Mouse (Mus musculus): Measurements from ENCODE around the gene Supt3.

Supt3 gene

DNA sequence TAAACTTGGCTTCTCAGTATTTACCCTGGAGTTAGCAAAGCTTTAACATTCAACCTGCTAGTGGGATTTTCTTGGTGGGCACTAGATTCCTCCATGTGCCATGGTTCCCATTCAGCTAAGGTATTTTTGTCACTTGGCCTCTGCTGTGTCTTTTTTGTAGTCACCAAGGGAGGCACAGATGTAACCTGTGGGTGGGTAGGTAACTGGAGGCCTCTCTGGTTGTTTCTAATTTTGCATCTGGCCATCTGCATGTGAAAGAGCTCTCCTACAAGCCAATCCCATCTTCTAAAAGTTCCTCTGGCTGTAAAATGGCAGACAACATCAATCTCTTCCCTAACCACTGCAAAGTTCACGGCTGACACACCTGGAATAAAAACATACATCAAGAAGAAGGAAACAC, 190.2 kb downstream of the Supt3 start:
- CTCF ChIA-PET = no interaction called here

DNA sequence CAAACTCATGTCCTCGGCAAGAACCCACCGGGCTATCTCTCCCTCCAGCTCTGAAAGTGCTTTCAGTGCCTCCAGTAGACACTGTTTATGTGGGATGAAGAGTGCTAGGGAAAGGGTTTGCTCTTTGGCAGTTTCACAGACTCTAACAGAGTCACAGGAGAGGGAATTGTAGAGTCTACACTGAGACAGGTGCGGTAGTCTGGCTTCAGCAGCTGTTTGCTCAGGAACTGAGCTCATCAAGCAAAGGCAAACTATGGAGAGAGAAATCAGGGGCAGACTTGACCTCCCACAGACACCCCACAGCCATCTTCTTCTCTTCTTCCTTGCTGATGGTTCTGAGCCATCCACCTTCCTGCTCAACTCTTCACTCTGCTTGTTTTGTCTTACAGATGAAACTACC, 193.3 kb downstream of the Supt3 start:
- CTCF ChIA-PET = no interaction called here

DNA sequence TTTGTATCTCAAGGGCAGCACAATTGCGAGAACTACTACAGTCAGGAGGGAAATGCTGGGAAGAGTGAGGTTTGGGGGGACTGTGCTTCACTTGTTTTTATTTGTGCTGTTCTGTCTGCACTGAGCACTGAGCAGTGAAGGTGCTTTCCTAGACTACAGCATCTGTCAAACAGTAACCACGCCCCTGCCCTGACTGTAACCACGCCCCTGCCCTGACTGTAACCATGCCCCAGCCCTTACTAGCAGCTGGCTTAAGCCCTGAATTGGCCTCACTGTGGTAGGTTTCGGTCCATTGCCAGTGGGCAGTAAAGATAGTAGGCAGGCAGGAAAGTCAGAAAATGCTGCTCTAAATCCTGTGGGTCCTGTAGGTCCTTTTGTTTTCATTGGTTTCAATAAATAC, 196.5 kb downstream of the Supt3 start:
- CTCF ChIA-PET = no interaction called here

DNA sequence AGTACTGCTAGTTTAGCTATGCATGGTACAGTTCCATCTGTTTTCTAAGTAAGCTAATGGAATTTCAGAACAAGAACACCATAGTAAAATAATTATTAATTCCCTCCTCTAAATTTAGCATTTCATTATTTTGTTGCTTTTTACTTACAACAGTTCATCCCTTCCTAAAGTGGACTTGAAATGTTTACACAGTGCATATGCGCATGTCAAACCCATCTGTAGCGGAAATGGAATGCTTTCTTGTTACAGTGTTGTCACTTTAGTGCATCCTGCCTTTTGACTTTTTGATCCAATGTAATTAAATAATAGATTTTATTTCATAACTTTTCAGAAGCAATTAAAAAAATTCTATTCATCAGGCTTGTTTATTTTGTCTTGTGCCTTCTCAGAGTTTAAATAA, 200.7 kb downstream of the Supt3 start:
- CTCF ChIA-PET = no interaction called here

DNA sequence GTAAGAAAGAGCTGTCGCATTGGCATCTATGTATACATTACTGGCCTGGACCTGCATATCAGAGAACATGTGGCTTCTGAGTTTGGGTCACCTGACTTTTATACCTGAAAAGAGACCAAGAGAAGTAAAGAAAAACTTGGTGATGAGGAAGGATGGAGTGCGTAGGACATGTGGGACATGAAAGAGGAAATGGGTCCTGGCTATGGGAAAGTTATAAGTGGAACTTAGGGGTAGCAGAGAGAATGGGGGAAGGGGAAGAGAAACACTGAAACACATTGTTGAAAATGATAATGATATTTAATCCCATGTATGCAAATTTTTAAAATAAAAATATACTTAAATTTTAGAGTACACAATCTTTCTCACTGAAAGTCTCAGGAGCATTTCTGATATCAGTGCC, 211.0 kb downstream of the Supt3 start:
- CTCF ChIA-PET = no interaction called here

DNA sequence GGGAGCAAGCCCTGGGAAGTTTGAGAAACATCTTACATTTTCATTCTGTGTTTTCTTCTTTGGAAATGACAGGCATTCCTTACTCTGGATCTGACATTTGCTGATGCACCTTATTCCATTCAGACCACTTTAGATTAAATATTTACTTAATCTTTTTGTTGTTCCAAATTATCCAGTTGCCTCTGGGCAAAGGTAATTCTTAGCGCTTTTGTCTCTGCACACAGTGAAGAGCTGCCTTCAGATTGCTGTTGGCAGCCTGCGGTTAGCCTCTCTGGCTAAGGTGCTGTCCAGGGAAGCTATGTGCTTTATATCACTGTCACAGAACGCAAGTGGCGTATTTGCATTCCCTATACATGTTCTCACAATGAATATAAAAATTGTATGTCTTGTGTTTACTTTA, 226.4 kb downstream of the Supt3 start:
- CTCF ChIA-PET = no interaction called here

DNA sequence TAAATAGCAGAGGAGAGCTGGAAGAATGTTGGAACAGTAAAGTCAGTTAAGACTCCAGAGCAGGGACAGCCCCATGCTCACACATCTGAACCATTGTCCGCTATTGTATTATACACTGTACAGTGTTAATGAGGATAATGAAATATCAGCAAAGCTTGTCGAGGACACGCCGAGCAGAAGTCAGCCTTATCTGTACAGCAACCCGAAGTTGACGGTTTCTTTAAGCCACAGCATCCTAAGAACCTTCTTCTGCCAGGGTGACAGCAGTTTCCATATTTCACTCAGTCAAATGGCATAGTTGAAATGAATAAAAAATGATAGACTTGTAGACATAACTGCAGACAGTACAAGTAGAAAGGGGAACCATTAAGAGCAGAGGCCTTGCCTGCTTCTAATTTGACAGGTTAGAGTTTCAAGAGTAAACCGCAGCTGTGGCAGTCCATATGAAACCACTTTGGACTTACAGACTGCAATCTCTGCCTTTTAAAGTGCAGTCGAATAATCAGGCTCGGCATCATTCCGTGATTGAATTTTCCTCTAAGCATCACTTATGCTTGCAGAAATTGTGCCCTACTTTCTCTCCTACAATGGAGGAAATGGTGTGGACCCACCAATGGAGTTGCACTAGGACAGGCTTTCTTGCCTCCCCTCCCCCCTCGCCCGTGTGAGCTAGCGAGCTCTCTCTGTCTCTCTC, 227.7 kb downstream of the Supt3 start:
- CTCF ChIA-PET = no interaction called here

DNA sequence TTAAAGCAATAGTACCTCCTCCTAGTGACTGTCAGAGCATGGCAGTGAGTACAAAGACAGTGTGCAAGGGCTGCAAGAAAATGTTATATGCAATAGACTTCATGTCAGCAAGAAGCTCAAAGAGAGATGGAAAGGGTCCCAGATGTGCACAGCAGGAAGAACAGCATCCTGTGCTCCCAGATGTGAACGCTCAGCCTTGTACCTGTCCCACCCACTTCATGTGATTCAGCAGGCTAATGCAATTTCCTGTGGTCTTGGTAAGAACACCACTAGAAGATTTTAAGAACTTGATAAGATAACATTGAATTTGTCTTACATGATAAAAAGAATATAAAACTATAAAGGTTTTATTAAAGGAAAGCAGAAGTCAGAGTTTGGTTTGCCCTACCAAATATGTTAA, 230.5 kb downstream of the Supt3 start:
- CTCF ChIA-PET = no interaction called here

DNA sequence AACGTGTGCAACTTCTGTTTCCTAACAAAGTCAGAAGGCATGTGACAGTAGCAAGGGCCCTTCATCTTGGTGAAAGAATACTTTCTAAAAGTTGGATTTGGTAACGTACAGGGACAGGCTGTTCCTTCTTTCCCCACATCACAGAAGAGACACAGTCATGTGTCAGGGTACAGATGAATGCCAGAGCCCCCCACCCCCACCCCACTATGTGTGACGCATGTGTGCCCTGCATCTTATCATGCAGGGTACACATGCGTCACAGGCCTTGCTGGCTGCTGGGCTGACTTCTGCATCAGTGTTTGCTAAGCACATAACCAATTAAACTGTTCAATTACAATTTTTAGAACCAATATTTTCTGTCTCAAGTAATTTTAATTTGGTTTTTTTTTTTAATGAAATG, 231.7 kb downstream of the Supt3 start:
- CTCF ChIA-PET = no interaction called here

DNA sequence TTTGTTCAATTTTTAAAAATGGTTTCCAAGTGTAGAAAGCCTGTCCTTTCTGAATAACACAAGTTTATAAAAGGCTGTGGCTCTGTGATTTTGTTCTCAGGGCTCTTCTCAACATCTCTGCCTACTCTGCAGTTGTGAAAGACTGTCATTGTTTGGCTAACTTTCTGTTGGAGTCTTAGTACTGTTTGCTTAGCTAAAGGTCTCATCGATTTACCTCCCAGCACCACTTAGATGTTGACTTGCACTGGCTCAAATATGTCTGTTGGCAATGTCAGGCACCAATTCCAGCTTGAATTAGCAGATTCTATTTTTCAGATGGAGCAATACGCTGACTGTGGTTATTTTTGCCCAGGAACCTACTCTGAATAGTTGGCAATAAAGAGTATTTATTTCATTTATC, 233.5 kb downstream of the Supt3 start:
- CTCF ChIA-PET = no interaction called here

DNA sequence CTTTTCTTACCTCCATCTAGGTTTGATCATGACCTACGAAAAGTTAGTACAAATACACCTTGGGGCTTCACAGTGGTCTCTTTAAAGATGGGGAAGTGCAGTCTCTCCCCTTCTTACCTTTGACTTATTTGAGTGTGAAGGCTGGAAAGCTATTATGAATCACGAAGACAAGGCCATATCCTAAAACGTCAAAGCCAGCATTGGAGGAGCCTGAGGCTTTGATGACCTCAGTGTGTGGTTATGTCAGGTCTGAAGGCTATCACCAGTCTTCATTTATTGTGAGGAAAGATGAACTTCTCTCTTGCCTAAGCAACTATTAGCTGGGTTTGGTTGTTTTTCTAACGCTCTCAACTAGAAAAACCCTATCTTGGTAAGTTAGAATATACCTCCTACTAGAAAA, 239.8 kb downstream of the Supt3 start:
- CTCF ChIA-PET = no interaction called here

DNA sequence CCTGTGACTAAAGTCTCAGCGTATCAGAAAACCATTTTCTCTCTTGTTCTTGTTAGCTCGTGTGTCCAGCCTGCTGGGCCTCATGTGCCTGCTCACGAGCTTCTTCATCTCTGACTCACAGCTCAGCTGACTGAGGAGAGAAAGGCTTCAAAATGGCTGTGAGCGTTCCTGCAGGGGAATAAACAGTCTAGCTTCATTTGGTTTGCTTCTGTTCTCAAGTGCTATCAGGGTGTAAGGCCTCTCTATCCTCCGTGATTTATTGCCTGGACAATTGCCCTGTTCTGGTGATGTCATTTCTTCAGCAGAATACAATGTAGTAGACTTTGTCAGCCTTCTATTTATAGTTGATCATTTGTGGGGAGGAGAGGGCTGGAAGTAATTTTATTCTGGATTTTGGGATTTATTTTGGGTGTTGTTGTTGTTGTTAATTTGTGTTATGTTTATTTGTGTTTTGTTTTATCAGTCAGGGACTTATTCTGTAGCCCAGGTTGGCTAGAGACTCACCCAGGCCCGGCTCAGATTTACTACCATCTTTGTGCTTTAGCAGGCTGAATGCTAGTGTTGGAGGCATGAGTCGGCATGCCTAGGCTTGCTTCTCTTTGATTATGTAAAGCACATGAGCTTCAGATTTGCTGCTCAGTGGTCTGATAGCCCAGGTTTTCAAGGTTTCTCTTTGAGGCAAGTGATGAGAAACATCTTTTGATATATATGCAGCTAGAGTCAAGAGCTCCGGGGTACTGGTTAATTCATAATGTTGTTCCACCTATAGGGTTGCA, 243.4 kb downstream of the Supt3 start:
- CTCF ChIA-PET = no interaction called here

DNA sequence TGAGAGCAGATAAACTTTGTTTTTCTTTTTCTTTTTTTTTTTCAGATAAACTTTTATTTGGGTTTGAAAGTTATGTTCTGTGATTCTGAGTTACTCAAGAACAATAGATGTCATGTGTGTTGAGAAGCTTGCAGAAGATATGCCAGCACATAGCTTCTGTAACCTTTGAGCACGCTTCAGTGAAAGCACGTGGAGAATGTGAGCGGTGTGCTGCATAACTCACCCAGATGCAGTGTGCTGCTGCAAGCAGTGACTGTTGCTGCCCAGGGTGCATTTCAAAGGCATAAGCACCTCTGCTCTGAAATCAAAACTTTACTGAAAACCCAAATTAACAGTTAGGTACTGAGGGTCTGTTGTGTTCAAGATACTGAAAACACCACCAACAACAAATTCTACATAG, 251.5 kb downstream of the Supt3 start:
- CTCF ChIA-PET = no interaction called here

DNA sequence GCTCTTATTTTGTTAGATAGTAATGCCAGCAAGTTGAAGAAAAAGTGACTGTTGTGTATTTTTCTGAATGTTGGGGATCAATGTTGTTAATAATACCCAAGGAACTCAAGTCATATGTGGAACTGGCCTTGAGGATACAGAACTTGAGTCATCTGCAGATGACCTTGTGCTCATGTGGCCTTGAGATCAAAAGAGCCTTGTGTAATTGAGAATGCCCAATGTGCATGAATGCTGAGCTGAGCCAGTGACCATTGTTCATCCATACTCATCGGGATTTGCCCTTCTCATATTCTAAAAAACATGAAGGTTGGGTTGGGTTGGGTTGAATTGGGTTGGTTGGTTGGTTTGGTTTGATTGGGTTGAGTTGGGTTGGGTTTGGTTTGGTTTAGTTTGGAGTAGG, 252.2 kb downstream of the Supt3 start:
- CTCF ChIA-PET = no interaction called here

DNA sequence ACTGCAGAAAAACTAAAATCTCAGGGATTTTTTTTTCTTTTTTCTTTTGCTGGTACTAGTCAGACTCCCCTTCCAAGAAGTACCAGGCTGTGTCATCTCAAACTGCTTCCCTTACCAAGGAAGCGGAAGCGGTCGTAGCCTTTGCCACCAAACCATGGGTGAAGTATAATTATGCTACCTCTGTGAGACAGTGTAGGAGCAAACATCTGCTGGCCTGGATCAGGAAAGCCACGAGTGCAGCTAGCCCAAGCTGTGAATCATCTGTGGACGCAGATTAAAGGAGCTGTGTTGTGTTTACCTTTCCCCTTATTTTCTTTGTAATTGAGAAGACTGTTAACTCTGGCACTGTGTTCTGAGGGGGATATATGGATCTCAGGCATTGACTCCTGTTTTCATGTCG, 255.3 kb downstream of the Supt3 start:
- CTCF ChIA-PET = no interaction called here

DNA sequence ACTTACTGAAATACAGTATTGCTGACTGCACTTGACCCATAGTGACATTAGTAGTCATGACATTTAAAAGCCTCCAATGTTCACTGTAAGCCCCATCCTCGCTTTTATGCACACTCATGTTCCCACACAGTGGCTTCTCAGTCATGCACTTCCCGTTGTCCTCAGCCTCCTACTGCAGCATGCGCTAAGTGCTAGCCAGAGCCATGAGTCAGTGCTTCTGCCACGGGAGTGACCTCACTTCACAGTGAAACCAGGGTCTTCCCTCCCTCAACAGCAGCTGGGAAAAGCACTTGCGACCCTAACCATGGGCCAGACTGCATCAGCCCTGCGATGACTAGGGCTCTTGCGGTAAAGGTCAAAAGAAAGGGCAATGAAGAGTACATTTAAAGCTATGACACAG, 256.7 kb downstream of the Supt3 start:
- CTCF ChIA-PET = no interaction called here

DNA sequence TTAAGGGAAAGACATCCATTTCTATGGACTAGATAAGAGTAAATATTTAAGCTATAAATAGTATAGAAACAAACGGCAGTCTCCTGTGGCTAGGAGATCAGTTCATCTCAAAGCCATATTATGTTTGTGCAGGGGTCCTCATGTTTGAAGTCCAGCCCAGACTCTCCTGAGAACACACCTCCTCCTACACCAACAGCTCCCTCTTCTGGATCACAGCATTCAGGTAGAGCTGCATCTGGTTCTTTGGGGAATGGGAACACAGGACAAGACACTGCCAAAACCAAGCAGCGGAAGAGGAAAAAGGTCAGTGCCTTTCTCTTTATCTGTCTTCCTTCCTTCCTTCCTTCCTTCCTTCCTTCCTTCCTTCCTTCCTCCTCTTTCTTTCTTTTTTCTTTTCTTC, 264.1 kb downstream of the Supt3 start:
- CTCF ChIA-PET = no interaction called here

DNA sequence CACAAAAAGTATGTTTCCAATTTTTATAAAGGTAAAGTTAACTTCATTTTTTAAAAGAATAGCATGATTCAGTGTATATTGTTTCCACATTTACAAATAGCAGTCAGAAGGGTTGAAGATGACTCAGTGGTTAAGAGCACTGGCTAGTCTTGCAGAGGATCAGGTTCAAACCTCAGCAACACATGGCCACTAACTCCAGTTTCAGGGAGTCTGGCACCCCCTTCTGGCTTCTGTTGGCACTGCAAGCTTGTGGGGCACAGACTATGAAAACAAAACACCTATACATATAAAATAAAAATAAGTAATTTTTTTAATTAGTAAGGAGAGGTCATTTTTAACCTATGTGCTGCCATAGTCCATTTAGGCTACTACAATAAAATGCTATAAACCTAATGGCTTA, 268.9 kb downstream of the Supt3 start:
- CTCF ChIA-PET = no interaction called here

DNA sequence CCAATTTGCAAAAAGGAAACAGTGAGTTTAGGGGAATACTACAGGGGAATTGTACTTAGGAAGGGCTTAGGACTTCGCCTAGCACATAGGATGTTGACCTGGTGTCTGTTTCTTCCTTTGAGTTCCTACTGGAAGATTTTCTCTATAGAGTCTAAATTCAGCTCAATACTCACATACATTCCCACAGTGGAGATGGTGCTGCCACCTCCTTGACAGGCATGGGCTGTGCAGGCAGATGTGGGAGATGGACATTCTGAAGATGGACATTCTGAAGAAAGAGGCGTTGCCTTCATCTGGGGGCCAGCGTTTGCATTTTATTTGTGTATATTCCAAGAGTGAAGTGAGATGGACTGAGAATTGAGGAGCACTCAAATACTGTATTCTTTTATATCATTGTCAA, 269.6 kb downstream of the Supt3 start:
- CTCF ChIA-PET = no interaction called here

DNA sequence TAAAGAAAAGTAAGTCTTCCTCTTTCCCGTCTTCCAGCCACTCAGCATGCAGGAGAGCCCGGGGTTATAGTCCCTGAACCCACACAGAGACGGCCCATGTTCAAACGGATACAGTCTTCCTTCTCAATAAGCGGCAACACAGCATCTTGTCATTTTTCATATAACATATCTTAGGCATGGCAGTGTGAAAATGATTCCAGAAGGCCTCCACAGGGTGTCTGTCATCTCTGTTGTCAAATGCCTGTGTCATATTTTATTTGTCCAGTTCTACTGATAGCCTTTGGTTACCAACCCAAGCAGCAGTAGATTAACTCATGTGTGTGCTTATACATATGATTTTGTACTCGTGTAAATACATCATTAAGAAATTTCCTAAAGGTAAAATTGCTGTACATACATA, 270.3 kb downstream of the Supt3 start:
- CTCF ChIA-PET = no interaction called here

DNA sequence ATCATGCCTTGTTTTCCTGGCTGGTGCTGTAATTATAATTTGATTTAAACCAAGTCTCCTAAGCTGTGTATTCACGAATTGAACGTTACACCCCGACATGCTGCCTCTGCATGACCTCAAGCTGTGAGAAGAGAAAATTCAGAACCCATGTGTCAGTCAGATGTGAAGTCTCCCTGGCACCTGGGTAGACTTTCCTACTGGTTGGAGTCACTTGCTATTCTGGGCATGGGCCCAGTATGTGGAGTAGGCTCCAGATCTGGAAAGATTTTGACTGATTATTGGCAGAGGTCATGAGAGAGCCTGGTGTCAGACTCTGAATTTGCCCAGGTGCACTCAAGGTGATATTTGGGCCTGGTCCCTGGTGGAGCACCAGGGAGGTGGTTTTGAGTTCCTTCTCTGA, 275.0 kb downstream of the Supt3 start:
- CTCF ChIA-PET = no interaction called here

DNA sequence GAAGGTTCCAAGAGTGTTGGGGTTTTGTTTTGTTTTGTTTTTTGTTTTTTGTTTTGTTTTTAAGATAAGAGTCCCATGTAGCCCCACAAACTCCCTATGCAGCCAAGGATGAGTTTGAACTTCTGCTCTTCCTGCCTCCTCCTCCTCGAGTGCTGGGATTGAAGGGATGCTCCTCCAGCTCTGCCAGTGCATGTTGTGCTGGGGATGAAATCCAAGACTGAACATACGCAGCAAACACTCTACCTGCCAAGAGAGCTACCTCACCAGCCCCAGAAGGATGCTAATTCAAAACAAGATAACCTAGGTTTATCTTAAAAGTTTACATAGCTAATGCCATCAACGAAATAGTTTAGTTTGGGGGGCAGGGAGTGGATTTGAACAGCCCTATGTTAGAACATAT, 276.4 kb downstream of the Supt3 start:
- CTCF ChIA-PET = no interaction called here

DNA sequence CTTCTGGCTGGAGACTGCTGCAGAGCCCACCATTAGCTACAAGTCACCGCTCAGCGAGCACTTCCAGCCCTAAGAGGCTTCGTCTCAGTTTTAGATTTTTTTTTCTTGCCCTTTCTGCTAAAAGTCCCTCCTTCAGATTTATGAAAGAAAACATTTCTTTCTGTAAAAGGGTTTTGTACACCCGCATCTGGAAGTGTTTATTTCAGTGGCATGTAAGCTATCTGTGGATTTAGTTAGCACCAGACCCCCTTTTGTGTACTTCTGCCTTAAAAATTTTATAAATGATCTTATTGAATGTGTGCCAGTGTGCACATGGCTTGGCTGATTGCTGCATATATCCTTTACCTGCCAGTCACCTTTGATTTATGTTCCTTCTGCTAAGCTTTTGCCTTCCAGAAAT, 277.6 kb downstream of the Supt3 start:
- CTCF ChIA-PET = no interaction called here

DNA sequence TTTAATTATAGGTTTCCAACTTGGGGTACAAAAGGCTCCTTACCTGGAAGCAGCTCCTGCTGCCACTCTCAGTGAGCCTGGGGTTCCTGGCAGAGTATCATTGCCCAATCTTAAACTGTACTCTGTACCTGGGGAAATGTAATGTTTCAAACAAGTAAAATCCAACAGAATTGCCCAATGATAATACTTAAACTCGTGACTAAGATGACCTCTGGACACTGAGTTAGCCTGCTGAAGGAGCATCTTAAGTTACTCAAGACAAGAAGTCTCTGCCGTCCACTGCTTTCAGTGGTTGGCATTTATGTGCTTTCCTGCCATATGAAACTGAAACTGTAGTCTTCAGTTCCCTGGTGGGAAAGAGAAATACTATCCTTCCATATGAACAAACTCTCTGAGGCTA, 279.9 kb downstream of the Supt3 start:
- CTCF ChIA-PET = no interaction called here

All from spleen, embryonic (tissue).